Mouse (Mus musculus): Measurements from ENCODE around the gene Mif4gd.

DNA sequence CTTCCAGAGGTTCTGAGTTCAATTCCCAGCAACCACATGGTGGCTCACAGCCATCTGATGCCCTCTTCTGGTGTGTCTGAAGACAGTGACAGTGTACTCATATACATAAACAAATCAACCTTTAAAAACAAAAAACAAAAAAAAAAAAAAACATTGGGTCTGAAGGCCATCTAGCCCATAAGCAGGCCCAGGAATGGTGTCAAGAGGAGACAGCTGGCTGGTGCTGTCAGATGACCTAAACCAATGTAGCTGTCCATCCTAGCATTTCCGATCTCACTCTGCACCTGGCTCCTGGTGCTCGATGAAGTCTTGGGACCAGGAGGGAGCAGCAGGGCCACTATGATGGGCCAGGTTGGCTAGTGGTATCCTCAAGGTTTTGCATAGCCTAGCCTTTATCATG, 29.9 kb upstream of the Mif4gd start:
- TF ChIP-seq GATA1 (IDR thresholded peaks at IDR 0.05; ENCODE audit: low read length) (no peak), TAL1 (IDR thresholded peaks at IDR 0.05; ENCODE audit: low read length) (no peak)

Data from erythroblast, embryonic 14.5 days (primary cell).